Mouse (Mus musculus) myocyte (in vitro differentiated cells): Measurements from ENCODE around the gene Nsf. TPM values are rescaled to one million over a fixed set of nuclear protein-coding genes. Genes with fewer than 3 reads are reported as not detected.

ENCODE experiments used
- H3K27me3 ChIP-seq: one replicate; pipeline ENCODE4 v1.6.1; 2011; ENCODE audit not compliant: control insufficient read depth, insufficient read depth, insufficient read length
- H3K36me3 ChIP-seq: one replicate; pipeline ENCODE4 v1.6.1; 2011; ENCODE audit not compliant: control insufficient read depth, insufficient read depth
- H3K4me2 ChIP-seq: one replicate; pipeline ENCODE4 v1.6.1; 2011; ENCODE audit warnings: low read depth, control low read depth
- H3K4me3 ChIP-seq: one replicate; pipeline ENCODE4 v1.5.1; 2011; ENCODE audit warnings: mild to moderate bottlenecking, control low read depth, moderate library complexity
- H3K79me2 ChIP-seq: one replicate; pipeline ENCODE4 v1.6.1; 2011; ENCODE audit not compliant: control insufficient read depth, insufficient read depth
- H3ac ChIP-seq: one replicate; pipeline ENCODE4 v1.6.1; 2011; ENCODE audit not compliant: control insufficient read depth, insufficient read length
- CEBPB ChIP-seq: IDR thresholded peaks from 2 replicates; pipeline ENCODE4 v1.6.1; 2011; ENCODE audit warnings: mild to moderate bottlenecking, moderate library complexity; ENCODE audit not compliant: poor library complexity, insufficient read depth, severe bottlenecking
- E2F4 ChIP-seq: IDR thresholded peaks from one replicate; pipeline ENCODE4 v1.6.1; 2011; ENCODE audit warnings: mild to moderate bottlenecking, control low read depth, moderate library complexity; ENCODE audit not compliant: insufficient read depth
- MAX ChIP-seq: IDR thresholded peaks from one replicate; pipeline ENCODE4 v1.6.1; 2011; ENCODE audit warnings: low read depth, mild to moderate bottlenecking, control low read depth
- MYOD1 ChIP-seq, 3 experiments: IDR thresholded peaks; one replicate each; pipeline ENCODE4 v1.6.1; 2011; ENCODE audit warnings: control low read depth in 2 of 3, low read depth in 2 of 3, mild to moderate bottlenecking in 2 of 3, moderate library complexity in 1 of 3; ENCODE audit not compliant: insufficient read length in 2 of 3, control insufficient read depth in 1 of 3
- MYOG ChIP-seq, 3 experiments: IDR thresholded peaks; one replicate each; pipeline ENCODE4 v1.6.1; 2011; ENCODE audit warnings: control low read depth in 2 of 3, low read depth in 2 of 3, mild to moderate bottlenecking in 2 of 3; ENCODE audit not compliant: insufficient read length in 2 of 3, control insufficient read depth in 1 of 3, insufficient read depth in 1 of 3
- POLR2A ChIP-seq: IDR thresholded peaks from one replicate; pipeline ENCODE4 v1.6.1; 2011; ENCODE audit warnings: low read depth, mild to moderate bottlenecking, control low read depth, moderate library complexity; ENCODE audit not compliant: insufficient read length
- POLR2AphosphoS2 ChIP-seq: IDR thresholded peaks from one replicate; pipeline ENCODE4 v1.6.1; 2011; ENCODE audit warnings: low read depth, control low read depth; ENCODE audit not compliant: insufficient read length
- REST ChIP-seq: IDR thresholded peaks from one replicate; pipeline ENCODE4 v1.6.1; 2011; ENCODE audit warnings: mild to moderate bottlenecking, control low read depth, moderate library complexity; ENCODE audit not compliant: insufficient read depth, insufficient read length
- SRF ChIP-seq: IDR thresholded peaks from one replicate; pipeline ENCODE4 v1.6.1; 2011; ENCODE audit warnings: low read depth; ENCODE audit not compliant: control insufficient read depth, insufficient read length
- TCF12 ChIP-seq: IDR thresholded peaks from one replicate; pipeline ENCODE4 v1.6.1; 2011; ENCODE audit warnings: mild to moderate bottlenecking, control low read depth; ENCODE audit not compliant: poor library complexity, insufficient read depth, severe bottlenecking
- TCF3 ChIP-seq: IDR thresholded peaks from one replicate; pipeline ENCODE4 v1.6.1; 2011; ENCODE audit warnings: low read depth, control low read depth; ENCODE audit not compliant: insufficient read length
- USF1 ChIP-seq: IDR thresholded peaks from one replicate; pipeline ENCODE4 v1.6.1; 2011; ENCODE audit warnings: low read depth, mild to moderate bottlenecking, control low read depth, moderate library complexity
- polyA plus RNA-seq: library from polyadenylated mRNA; unstranded; fragments of >200 nt; fragmentation: generic; extraction: Trizol; gene quantifications from one replicate; pipeline ENCODE4 v1.2.1, GENCODE M21; 2012; ENCODE audit warnings: missing spikeins

Gene Nsf
- polyA plus RNA-seq, 1 experiment = 17.2 TPM

- TF ChIP-seq POLR2A (no peak), USF1 (no peak), MYOG (IDR thresholded peaks at IDR 0.05; ENCODE audit: control insufficient read depth in 1 of 3, insufficient read depth in 1 of 3, insufficient read length in 2 of 3, low read depth in 2 of 3) (no peak), TCF12 (no peak), TCF3 (no peak), MYOD1 (IDR thresholded peaks at IDR 0.05; ENCODE audit: control insufficient read depth in 1 of 3, insufficient read length in 2 of 3, low read depth in 2 of 3) (no peak), POLR2AphosphoS2 (no peak), REST (no peak), MAX (no peak), SRF (no peak), CEBPB (no peak), E2F4 (no peak)
- Histone ChIP-seq H3K4me2 (no peak overlapping the region), H3K4me3 (no peak overlapping the region), H3K36me3 (no peaks in the 10 kb centered on the region), H3K27me3 (no peaks in the 10 kb centered on the region), H3K79me2 (peaks cover 31% of the 10 kb centered on the region), H3ac (no peak overlapping the region)
Observed at GRCm38 (mm10) chr11:103951106-103951505, 2.8 kb downstream of the Nsf start.

- Histone ChIP-seq H3K27me3 (no peaks in the 10 kb centered on the region), H3K4me3 (no peak overlapping the region), H3K36me3 (no peaks in the 10 kb centered on the region), H3K79me2 (peaks cover 31% of the 10 kb centered on the region), H3ac (no peak overlapping the region), H3K4me2 (no peak overlapping the region)
- TF ChIP-seq POLR2AphosphoS2 (no peak), POLR2A (no peak), USF1 (no peak), MAX (no peak), MYOG (IDR thresholded peaks at IDR 0.05; ENCODE audit: control insufficient read depth in 1 of 3, insufficient read depth in 1 of 3, insufficient read length in 2 of 3, low read depth in 2 of 3) (no peak), CEBPB (no peak), SRF (no peak)
Observed at GRCm38 (mm10) chr11:103948952-103949351, 4.9 kb downstream of the Nsf start.

GRCm38 (mm10) chr11:103942740-103943139, 11.1 kb downstream of the Nsf start:
- no peak overlapping the region for H3K4me3 ChIP-seq

GRCm38 (mm10) chr11:103941351-103941750, 12.5 kb downstream of the Nsf start:
- TF ChIP-seq SRF (no peak), REST (no peak), POLR2A (no peak)
- H3K27me3 ChIP-seq = no peaks in the 10 kb centered on the region
- H3K4me2 ChIP-seq = no peak overlapping the region
- no peak overlapping the region for H3ac ChIP-seq
- H3K79me2 ChIP-seq = no peaks in the 10 kb centered on the region
- H3K36me3 ChIP-seq = peaks cover 11% of the 10 kb centered on the region
- H3K4me3 ChIP-seq = no peak overlapping the region

More at GRCm38 (mm10) chr11:103942740-103943139, 11.1 kb downstream of the Nsf start:
- Histone ChIP-seq H3K4me2 (no peak overlapping the region), H3K27me3 (no peaks in the 10 kb centered on the region), H3K36me3 (peaks cover 11% of the 10 kb centered on the region), H3ac (no peak overlapping the region), H3K79me2 (no peaks in the 10 kb centered on the region)
- TF ChIP-seq POLR2A (no peak), MYOD1 (IDR thresholded peaks at IDR 0.05; ENCODE audit: control insufficient read depth in 1 of 3, insufficient read length in 2 of 3, low read depth in 2 of 3) (no peak), POLR2AphosphoS2 (no peak), REST (no peak), USF1 (no peak), SRF (no peak), MYOG (IDR thresholded peaks at IDR 0.05; ENCODE audit: control insufficient read depth in 1 of 3, insufficient read depth in 1 of 3, insufficient read length in 2 of 3, low read depth in 2 of 3) (no peak), MAX (no peak)

- H3K79me2 ChIP-seq = no peaks in the 10 kb centered on the region
Observed at GRCm38 (mm10) chr11:103940887-103941286, 13.0 kb downstream of the Nsf start.

More at GRCm38 (mm10) chr11:103940887-103941286, 13.0 kb downstream of the Nsf start:
- H3ac ChIP-seq = no peak overlapping the region
- peaks cover 11% of the 10 kb centered on the region for H3K36me3 ChIP-seq
- no peaks in the 10 kb centered on the region for H3K27me3 ChIP-seq
- H3K4me2 ChIP-seq = no peak overlapping the region
- no peak overlapping the region for H3K4me3 ChIP-seq
- no peak for TF ChIP-seq POLR2A
- no peak for TF ChIP-seq MYOG (IDR thresholded peaks at IDR 0.05; ENCODE audit: control insufficient read depth in 1 of 3, insufficient read depth in 1 of 3, insufficient read length in 2 of 3, low read depth in 2 of 3)
- TF ChIP-seq CEBPB = no peak
- TF ChIP-seq MYOD1 (IDR thresholded peaks at IDR 0.05; ENCODE audit: control insufficient read depth in 1 of 3, insufficient read length in 2 of 3, low read depth in 2 of 3) = no peak
- no peak for TF ChIP-seq USF1
- no peak for TF ChIP-seq MAX
- no peak for TF ChIP-seq REST
- TF ChIP-seq TCF12 = no peak
- TF ChIP-seq POLR2AphosphoS2 = no peak
- no peak for TF ChIP-seq TCF3
- no peak for TF ChIP-seq SRF
- no peak for TF ChIP-seq E2F4
